Mouse (Mus musculus): ENCODE data around the gene Kpna2. TPM values are rescaled to one million over a fixed set of nuclear protein-coding genes. Genes with fewer than 3 reads are reported as not detected.
A peak's percentile ranks its signal among the peaks of the same experiment; 100 is the strongest.

Gene Kpna2
- polyA plus RNA-seq, 1 experiment = 50.9 TPM

DNA sequence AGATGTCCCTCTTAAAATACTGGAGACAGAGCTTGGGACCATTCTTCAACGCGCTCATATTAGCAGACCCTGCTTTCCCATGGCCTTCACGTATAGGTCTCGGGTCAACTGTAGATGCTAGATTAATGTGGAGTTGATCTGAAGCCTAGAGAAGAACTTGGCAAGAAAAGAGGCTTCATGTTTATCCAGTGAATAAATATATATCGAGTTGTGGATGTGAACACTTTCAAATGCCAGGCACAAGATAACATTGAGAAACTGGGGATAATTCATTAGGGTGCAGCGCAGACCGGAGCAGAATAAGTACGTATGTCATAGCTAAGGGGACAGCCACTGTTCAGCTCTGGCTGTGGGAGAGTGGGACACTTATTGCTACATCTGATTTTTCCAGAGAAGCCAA lies 29.5 kb downstream of the Kpna2 start:
- Histone ChIP-seq H3K4me3 (ENCODE audit: insufficient read depth, poor library complexity, severe bottlenecking) (no peak overlapping the region), H3K79me2 (ENCODE audit: control insufficient read depth, insufficient read depth) (no peaks in the 10 kb centered on the region), H3K79me3 (ENCODE audit: low read depth) (no peaks in the 10 kb centered on the region), H3K27me3 (ENCODE audit: control insufficient read depth, insufficient read depth, insufficient read length) (no peaks in the 10 kb centered on the region), H3K36me3 (ENCODE audit: control insufficient read depth, insufficient read depth) (no peaks in the 10 kb centered on the region), H3ac (ENCODE audit: control insufficient read depth, insufficient read length, low read depth) (no peak overlapping the region)
- TF ChIP-seq CEBPB (IDR thresholded peaks at IDR 0.05; ENCODE audit: low read depth) (no peak), CTCF (IDR thresholded peaks at IDR 0.05; ENCODE audit: control insufficient read depth, insufficient read depth, insufficient read length) (no peak), USF1 (IDR thresholded peaks at IDR 0.05; ENCODE audit: low read depth) (no peak), MYOG (IDR thresholded peaks at IDR 0.05; ENCODE audit: control insufficient read depth, extremely low read depth, insufficient read length) (no peak), FOSL1 (IDR thresholded peaks at IDR 0.05; ENCODE audit: insufficient read depth, low read length, poor library complexity, severe bottlenecking) (no peak), MYOD1 (IDR thresholded peaks at IDR 0.05; ENCODE audit: control insufficient read depth, insufficient read length, low read depth) (no peak), MAX (IDR thresholded peaks at IDR 0.05) (no peak)

- no peak overlapping the region for H3ac ChIP-seq (ENCODE audit: control insufficient read depth, insufficient read length, low read depth)
- TF ChIP-seq CTCF (IDR thresholded peaks at IDR 0.05; ENCODE audit: control insufficient read depth, insufficient read depth, insufficient read length) (no peak), FOSL1 (IDR thresholded peaks at IDR 0.05; ENCODE audit: insufficient read depth, low read length, poor library complexity, severe bottlenecking) (no peak), USF1 (IDR thresholded peaks at IDR 0.05; ENCODE audit: low read depth) (no peak), MYOD1 (IDR thresholded peaks at IDR 0.05; ENCODE audit: control insufficient read depth, insufficient read length, low read depth) (no peak), MAX (IDR thresholded peaks at IDR 0.05) (no peak), MYOG (IDR thresholded peaks at IDR 0.05; ENCODE audit: control insufficient read depth, extremely low read depth, insufficient read length) (no peak), CEBPB (IDR thresholded peaks at IDR 0.05; ENCODE audit: low read depth) (no peak)
Observed at GRCm38 (mm10) chr11:106967630-106968029, 31.7 kb downstream of the Kpna2 start.

DNA sequence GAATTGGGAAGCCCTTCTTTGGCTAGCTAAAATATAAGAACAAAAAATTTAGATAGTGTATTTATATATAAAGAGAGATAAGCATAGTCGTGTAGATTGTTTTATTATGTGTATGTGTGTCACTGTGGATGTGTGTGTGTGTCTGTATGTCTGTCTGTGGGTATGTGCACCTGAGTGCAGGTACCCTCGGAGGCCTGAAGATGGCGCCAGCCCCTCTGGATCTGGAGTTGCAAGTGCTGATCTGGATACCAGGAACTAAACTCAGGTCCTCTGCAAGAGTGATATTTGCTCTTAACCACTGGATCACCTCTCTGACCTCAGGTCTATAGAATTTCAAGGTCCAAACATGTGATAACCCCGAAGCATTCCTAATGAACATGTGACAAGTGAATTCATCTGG lies 33.5 kb downstream of the Kpna2 start:
- TF ChIP-seq FOSL1 (IDR thresholded peaks at IDR 0.05; ENCODE audit: insufficient read depth, low read length, poor library complexity, severe bottlenecking) (no peak), MAX (IDR thresholded peaks at IDR 0.05) (no peak), USF1 (IDR thresholded peaks at IDR 0.05; ENCODE audit: low read depth) (no peak), MYOD1 (IDR thresholded peaks at IDR 0.05; ENCODE audit: control insufficient read depth, insufficient read length, low read depth) (no peak), CTCF (IDR thresholded peaks at IDR 0.05; ENCODE audit: control insufficient read depth, insufficient read depth, insufficient read length) (no peak), CEBPB (IDR thresholded peaks at IDR 0.05; ENCODE audit: low read depth) (no peak)
- Histone ChIP-seq H3K79me2 (ENCODE audit: control insufficient read depth, insufficient read depth) (no peaks in the 10 kb centered on the region), H3K27me3 (ENCODE audit: control insufficient read depth, insufficient read depth, insufficient read length) (no peaks in the 10 kb centered on the region), H3K4me3 (ENCODE audit: insufficient read depth, poor library complexity, severe bottlenecking) (no peak overlapping the region), H3K79me3 (ENCODE audit: low read depth) (no peaks in the 10 kb centered on the region), H3K36me3 (ENCODE audit: control insufficient read depth, insufficient read depth) (no peaks in the 10 kb centered on the region), H3ac (ENCODE audit: control insufficient read depth, insufficient read length, low read depth) (no peak overlapping the region)

More at GRCm38 (mm10) chr11:106967630-106968029, 31.7 kb downstream of the Kpna2 start:
- H3K79me2 ChIP-seq (ENCODE audit: control insufficient read depth, insufficient read depth) = no peaks in the 10 kb centered on the region
- no peaks in the 10 kb centered on the region for H3K79me3 ChIP-seq (ENCODE audit: low read depth)
- no peaks in the 10 kb centered on the region for H3K36me3 ChIP-seq (ENCODE audit: control insufficient read depth, insufficient read depth)
- no peak overlapping the region for H3K4me3 ChIP-seq (ENCODE audit: insufficient read depth, poor library complexity, severe bottlenecking)
- no peaks in the 10 kb centered on the region for H3K27me3 ChIP-seq (ENCODE audit: control insufficient read depth, insufficient read depth, insufficient read length)

DNA sequence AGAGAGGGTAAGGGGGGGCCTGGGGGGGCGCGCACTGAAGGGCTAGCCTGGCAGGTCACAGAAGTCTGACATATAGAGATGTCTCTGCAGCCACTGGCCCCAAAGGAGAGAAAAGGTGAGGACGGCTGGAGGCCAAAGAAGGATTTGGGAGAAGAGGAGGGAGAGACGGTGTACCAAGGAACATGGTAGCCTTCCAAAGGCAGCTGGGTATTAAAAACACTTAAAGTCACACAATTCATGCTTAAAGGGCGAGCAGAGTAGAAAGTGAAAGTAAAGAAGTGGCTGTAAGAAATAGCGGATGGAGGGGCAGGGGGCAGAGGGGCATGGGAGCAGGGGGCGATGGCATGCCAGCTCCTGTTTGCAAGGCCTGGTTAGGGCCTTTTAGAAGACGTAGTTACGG lies 37.0 kb downstream of the Kpna2 start:
- no peaks in the 10 kb centered on the region for H3K36me3 ChIP-seq (ENCODE audit: control insufficient read depth, insufficient read depth)
- no peaks in the 10 kb centered on the region for H3K79me3 ChIP-seq (ENCODE audit: low read depth)
- no peaks in the 10 kb centered on the region for H3K27me3 ChIP-seq (ENCODE audit: control insufficient read depth, insufficient read depth, insufficient read length)
- H3K79me2 ChIP-seq (ENCODE audit: control insufficient read depth, insufficient read depth) = no peaks in the 10 kb centered on the region
- H3K4me3 ChIP-seq (ENCODE audit: insufficient read depth, poor library complexity, severe bottlenecking) = no peak overlapping the region
- H3ac ChIP-seq (ENCODE audit: control insufficient read depth, insufficient read length, low read depth) = no peak overlapping the region
- TF ChIP-seq CEBPB (IDR thresholded peaks at IDR 0.05; ENCODE audit: low read depth) (no peak), MYOD1 (IDR thresholded peaks at IDR 0.05; ENCODE audit: control insufficient read depth, insufficient read length, low read depth) (no peak), MYOG (IDR thresholded peaks at IDR 0.05; ENCODE audit: control insufficient read depth, extremely low read depth, insufficient read length) (no peak), MAX (IDR thresholded peaks at IDR 0.05) (no peak)

DNA sequence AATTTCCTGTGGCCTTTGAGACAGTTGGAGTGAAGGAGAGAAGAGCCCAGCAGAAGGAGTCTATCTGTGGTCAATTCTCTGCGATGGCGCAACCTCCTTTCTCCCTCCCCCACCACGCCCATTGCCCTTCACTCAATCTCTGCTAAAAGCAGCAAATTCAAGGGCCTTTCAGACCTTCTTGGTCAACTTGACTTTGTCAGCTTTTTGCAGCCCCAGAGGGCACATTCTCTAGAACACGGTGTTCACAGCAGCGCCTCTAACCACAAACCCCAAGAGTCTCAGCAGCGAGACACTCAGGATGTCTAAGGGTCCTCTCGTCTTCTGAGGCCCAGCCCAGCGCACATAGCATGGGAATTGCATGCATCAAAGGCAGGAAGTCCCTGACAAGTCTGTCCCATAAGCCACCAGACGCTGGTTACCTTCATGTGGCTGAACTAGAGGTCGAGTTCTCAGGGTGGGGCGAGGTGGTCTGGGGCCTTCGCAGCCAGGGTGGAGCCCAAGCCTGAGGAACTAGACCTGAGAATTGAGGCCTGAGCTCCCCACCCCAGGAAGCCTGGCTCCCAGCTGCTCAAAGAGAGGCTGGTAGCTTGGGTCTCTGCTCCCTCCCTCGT lies 37.8 kb downstream of the Kpna2 start:
- Histone ChIP-seq H3ac (ENCODE audit: control insufficient read depth, insufficient read length, low read depth) (no peak overlapping the region), H3K79me2 (ENCODE audit: control insufficient read depth, insufficient read depth) (no peaks in the 10 kb centered on the region), H3K36me3 (ENCODE audit: control insufficient read depth, insufficient read depth) (no peaks in the 10 kb centered on the region), H3K4me3 (ENCODE audit: insufficient read depth, poor library complexity, severe bottlenecking) (no peak overlapping the region), H3K27me3 (ENCODE audit: control insufficient read depth, insufficient read depth, insufficient read length) (no peaks in the 10 kb centered on the region), H3K79me3 (ENCODE audit: low read depth) (no peaks in the 10 kb centered on the region)
- peak; percentile 77 for TF ChIP-seq CEBPB (IDR thresholded peaks at IDR 0.05; ENCODE audit: low read depth)
- TF ChIP-seq CTCF (IDR thresholded peaks at IDR 0.05; ENCODE audit: control insufficient read depth, insufficient read depth, insufficient read length) = no peak

- no peak for TF ChIP-seq USF1 (IDR thresholded peaks at IDR 0.05; ENCODE audit: low read depth)
- TF ChIP-seq FOSL1 (IDR thresholded peaks at IDR 0.05; ENCODE audit: insufficient read depth, low read length, poor library complexity, severe bottlenecking) = no peak
- no peak for TF ChIP-seq MYOD1 (IDR thresholded peaks at IDR 0.05; ENCODE audit: control insufficient read depth, insufficient read length, low read depth)
- TF ChIP-seq MYOG (IDR thresholded peaks at IDR 0.05; ENCODE audit: control insufficient read depth, extremely low read depth, insufficient read length) = no peak
- TF ChIP-seq MAX (IDR thresholded peaks at IDR 0.05) = no peak
- no peak for TF ChIP-seq CEBPB (IDR thresholded peaks at IDR 0.05; ENCODE audit: low read depth)
- TF ChIP-seq CTCF (IDR thresholded peaks at IDR 0.05; ENCODE audit: control insufficient read depth, insufficient read depth, insufficient read length) = no peak
- Histone ChIP-seq H3K36me3 (ENCODE audit: control insufficient read depth, insufficient read depth) (no peaks in the 10 kb centered on the region), H3K79me2 (ENCODE audit: control insufficient read depth, insufficient read depth) (no peaks in the 10 kb centered on the region), H3K27me3 (ENCODE audit: control insufficient read depth, insufficient read depth, insufficient read length) (no peaks in the 10 kb centered on the region), H3K79me3 (ENCODE audit: low read depth) (no peaks in the 10 kb centered on the region), H3K4me3 (ENCODE audit: insufficient read depth, poor library complexity, severe bottlenecking) (no peak overlapping the region), H3ac (ENCODE audit: control insufficient read depth, insufficient read length, low read depth) (no peak overlapping the region)
Observed at GRCm38 (mm10) chr11:106959121-106959520, 40.2 kb downstream of the Kpna2 start.

All from C2C12 (cell line).